ENCODE assay signal across 8 mouse cellular contexts in genomic region chr3:130691596-130692170, GRCm38 (mm10). TPM values are rescaled to one million over a fixed set of nuclear protein-coding genes. Genes with fewer than 3 reads are reported as not detected.
DNase-seq lines count a peak whose midpoint lies in the region; ATAC-seq lines count a peak whose summit lies in the region.

No protein-coding gene starts in this region.

- WGBS in neural tube, embryonic 11.5 days = 48% methylated on average over 12 of the region's 12 CpGs
- 52% methylated on average over 12 of the region's 12 CpGs for WGBS in forebrain, embryonic 15.5 days
- WGBS in liver, embryonic 12.5 days (ENCODE audit: insufficient replicate concordance) = 24% methylated on average over 12 of the region's 12 CpGs
- WGBS in stomach, embryonic 16.5 days = 29% methylated on average over 12 of the region's 12 CpGs

- no peak for ATAC-seq in neural tube, embryonic 11.5 days (ENCODE audit: insufficient read depth, low FRiP score, low TSS enrichment)
- ATAC-seq in forebrain, embryonic 15.5 days (replicated peaks) = peak; percentile 28; the same call in 1 of the 2 replicates
- peak; percentile 53 for ATAC-seq in liver, embryonic 12.5 days
- ATAC-seq in stomach, embryonic 16.5 days (ENCODE audit: insufficient read depth, low FRiP score) = no peak

- H3K27me3 ChIP-seq in neural tube, embryonic 11.5 days (ENCODE audit: control insufficient read depth, insufficient read depth, low read length) = no peaks in the 10 kb centered on the region
- no peaks in the 10 kb centered on the region for H3K27me3 ChIP-seq in forebrain, embryonic 15.5 days
- H3K27me3 ChIP-seq in liver, embryonic 12.5 days (replicated peaks) = no peaks in the 10 kb centered on the region; the same call in 1 of the 2 replicates
- no peaks in the 10 kb centered on the region for H3K27me3 ChIP-seq in stomach, embryonic 16.5 days (ENCODE audit: control insufficient read depth, insufficient read depth, low read length)

- no peak overlapping the region for H3K27ac ChIP-seq in neural tube, embryonic 11.5 days (ENCODE audit: low read depth, low read length)
- H3K27ac ChIP-seq in forebrain, embryonic 15.5 days (replicated peaks) = no peak overlapping the region
- peak overlapping the region; percentile 95 for H3K27ac ChIP-seq in liver, embryonic 12.5 days
- 0 out of 2 replicates have a peak overlapping the region, but pooled peaks have one; percentile 6 for H3K27ac ChIP-seq in stomach, embryonic 16.5 days (ENCODE audit: low read length)

- DNase-seq in neural tube, embryonic 11.5 days (ENCODE audit: low spot score) = no peak
- DNase-seq in neural tube, embryonic 10.5 days (ENCODE audit: extremely low spot score, low spot score) = no peak
- no peak for DNase-seq in adrenal gland, adult (ENCODE audit: inconsistent age in 2 of 2, low spot score in 1 of 2)
- DNase-seq in urinary bladder, postnatal 4 days (ENCODE audit: low spot score in 2 of 2) = no peak
- DNase-seq in frontal cortex, postnatal 36 days (ENCODE audit: low spot score in 2 of 2) = no peak

- H3K9me3 ChIP-seq in neural tube, embryonic 11.5 days (ENCODE audit: control insufficient read depth, low read length) = no peaks in the 10 kb centered on the region
- no peaks in the 10 kb centered on the region for H3K9me3 ChIP-seq in forebrain, embryonic 15.5 days
- H3K9me3 ChIP-seq in liver, embryonic 12.5 days (replicated peaks) = no peaks in the 10 kb centered on the region
- H3K9me3 ChIP-seq in stomach, embryonic 16.5 days (replicated peaks; ENCODE audit: control insufficient read depth, low read length) = 0 out of 2 replicates have a peak, but pooled peaks cover 2% of the 10 kb centered on the region

- peak overlapping the region; percentile 45 for H3K9ac ChIP-seq in neural tube, embryonic 11.5 days (ENCODE audit: low read length)
- peak overlapping the region; percentile 36; the same call in 1 of the 2 replicates for H3K9ac ChIP-seq in forebrain, embryonic 15.5 days (replicated peaks)
- H3K9ac ChIP-seq in liver, embryonic 12.5 days = peak overlapping the region; percentile 80
- H3K9ac ChIP-seq in stomach, embryonic 16.5 days (ENCODE audit: low read length) = peak overlapping the region; percentile 58

- H3K4me2 ChIP-seq in neural tube, embryonic 11.5 days (ENCODE audit: low read depth) = peak overlapping the region; percentile 44
- peak overlapping the region; percentile 53 for H3K4me2 ChIP-seq in forebrain, embryonic 15.5 days (replicated peaks)
- H3K4me2 ChIP-seq in liver, embryonic 12.5 days = peak overlapping the region; percentile 85
- H3K4me2 ChIP-seq in stomach, embryonic 16.5 days (ENCODE audit: low read depth, low read length) = peak overlapping the region; percentile 56

- H3K4me1 ChIP-seq in neural tube, embryonic 11.5 days (ENCODE audit: control insufficient read depth, insufficient read depth, low read length) = peaks cover 6% of the 10 kb centered on the region; the same call in 1 of the 2 replicates
- peaks cover 8% of the 10 kb centered on the region for H3K4me1 ChIP-seq in forebrain, embryonic 15.5 days
- H3K4me1 ChIP-seq in liver, embryonic 12.5 days = peaks cover 41% of the 10 kb centered on the region
- H3K4me1 ChIP-seq in stomach, embryonic 16.5 days (ENCODE audit: control insufficient read depth, insufficient read depth, low read length) = peaks cover 9% of the 10 kb centered on the region

- H3K4me3 ChIP-seq in neural tube, embryonic 11.5 days (ENCODE audit: low read depth, low read length) = peak overlapping the region; percentile 25
- H3K4me3 ChIP-seq in forebrain, embryonic 15.5 days = peak overlapping the region; percentile 34
- peak overlapping the region; percentile 61 for H3K4me3 ChIP-seq in liver, embryonic 12.5 days
- peak overlapping the region; percentile 38 for H3K4me3 ChIP-seq in stomach, embryonic 16.5 days (replicated peaks; ENCODE audit: low read length)

- peaks cover 7% of the 10 kb centered on the region; the same call in 1 of the 2 replicates for H3K36me3 ChIP-seq in neural tube, embryonic 11.5 days (ENCODE audit: control insufficient read depth, insufficient read depth, low read length)
- peaks cover 16% of the 10 kb centered on the region for H3K36me3 ChIP-seq in forebrain, embryonic 15.5 days
- peaks cover 24% of the 10 kb centered on the region for H3K36me3 ChIP-seq in liver, embryonic 12.5 days
- peaks cover 14% of the 10 kb centered on the region for H3K36me3 ChIP-seq in stomach, embryonic 16.5 days (ENCODE audit: control insufficient read depth, insufficient read depth, low read length)

RNA-seq across cellular contexts. Expression of gene Ostc, which starts 17.6 kb away (rescaled TPM):
- 319 and 333 TPM in 2 replicates for polyA plus RNA-seq in neural tube, embryonic 11.5 days (2014; fragmentation: Nextera tagmentation; extraction: Ambion mirVana)
- polyA plus RNA-seq in forebrain, embryonic 15.5 days (2015; fragmentation: Nextera tagmentation; extraction: Ambion mirVana) = 237 and 246 TPM in 2 replicates
- polyA plus RNA-seq in liver, embryonic 12.5 days (2016; fragmentation: Nextera tagmentation; extraction: Ambion mirVana) = 215 and 221 TPM in 2 replicates
- polyA plus RNA-seq in stomach, embryonic 16.5 days (2015; fragmentation: Nextera tagmentation; extraction: Ambion mirVana) = 396 and 400 TPM in 2 replicates

RNA-seq across cellular contexts. Expression of gene Rpl34, which starts 38.5 kb away (rescaled TPM):
- polyA plus RNA-seq in neural tube, embryonic 11.5 days (2014; fragmentation: Nextera tagmentation; extraction: Ambion mirVana) = 705 and 712 TPM in 2 replicates
- polyA plus RNA-seq in forebrain, embryonic 15.5 days (2015; fragmentation: Nextera tagmentation; extraction: Ambion mirVana) = 594 and 667 TPM in 2 replicates
- 756 and 816 TPM in 2 replicates for polyA plus RNA-seq in liver, embryonic 12.5 days (2016; fragmentation: Nextera tagmentation; extraction: Ambion mirVana)
- 698 and 808 TPM in 2 replicates for polyA plus RNA-seq in stomach, embryonic 16.5 days (2015; fragmentation: Nextera tagmentation; extraction: Ambion mirVana)

Comparison
In these comparisons a context has a peak if more than half of its experiments do, and no peak if none do; other contexts are left out.
1. ATAC-seq: peak in forebrain, embryonic 15.5 days (single experiment) and liver, embryonic 12.5 days (single experiment); none in neural tube, embryonic 11.5 days (single experiment) and stomach, embryonic 16.5 days (single experiment).
2. H3K27ac ChIP-seq: peak in liver, embryonic 12.5 days (single experiment) and stomach, embryonic 16.5 days (single experiment); none in neural tube, embryonic 11.5 days (single experiment) and forebrain, embryonic 15.5 days (single experiment).
3. Peak in every context shown above with its lines, with median percentiles within 50 percentile points of each other: H3K4me2 ChIP-seq, H3K4me3 ChIP-seq and H3K9ac ChIP-seq.